Mouse (Mus musculus) myocyte (in vitro differentiated cells): ENCODE measurements at regions not wholly inside any gene's neighbourhood (a gene's known extent, or its start where the extent isn't known, plus 50 kb on each side); places are given as distances from the start of the nearest gene placed in this dataset.

Experiments
- H3K27me3 ChIP-seq: one replicate; pipeline ENCODE4 v1.6.1; 2011; ENCODE audit not compliant: control insufficient read depth, insufficient read depth, insufficient read length
- H3K36me3 ChIP-seq: one replicate; pipeline ENCODE4 v1.6.1; 2011; ENCODE audit not compliant: control insufficient read depth, insufficient read depth
- H3K4me2 ChIP-seq: one replicate; pipeline ENCODE4 v1.6.1; 2011; ENCODE audit warnings: low read depth, control low read depth
- H3K4me3 ChIP-seq: one replicate; pipeline ENCODE4 v1.5.1; 2011; ENCODE audit warnings: mild to moderate bottlenecking, control low read depth, moderate library complexity
- H3K79me2 ChIP-seq: one replicate; pipeline ENCODE4 v1.6.1; 2011; ENCODE audit not compliant: control insufficient read depth, insufficient read depth
- H3ac ChIP-seq: one replicate; pipeline ENCODE4 v1.6.1; 2011; ENCODE audit not compliant: control insufficient read depth, insufficient read length
- CEBPB ChIP-seq: IDR thresholded peaks from 2 replicates; pipeline ENCODE4 v1.6.1; 2011; ENCODE audit warnings: mild to moderate bottlenecking, moderate library complexity; ENCODE audit not compliant: poor library complexity, insufficient read depth, severe bottlenecking
- E2F4 ChIP-seq: IDR thresholded peaks from one replicate; pipeline ENCODE4 v1.6.1; 2011; ENCODE audit warnings: mild to moderate bottlenecking, control low read depth, moderate library complexity; ENCODE audit not compliant: insufficient read depth
- MAX ChIP-seq: IDR thresholded peaks from one replicate; pipeline ENCODE4 v1.6.1; 2011; ENCODE audit warnings: low read depth, mild to moderate bottlenecking, control low read depth
- MYOD1 ChIP-seq, 3 experiments: IDR thresholded peaks; one replicate each; pipeline ENCODE4 v1.6.1; 2011; ENCODE audit warnings: control low read depth in 2 of 3, low read depth in 2 of 3, mild to moderate bottlenecking in 2 of 3, moderate library complexity in 1 of 3; ENCODE audit not compliant: insufficient read length in 2 of 3, control insufficient read depth in 1 of 3
- MYOG ChIP-seq, 3 experiments: IDR thresholded peaks; one replicate each; pipeline ENCODE4 v1.6.1; 2011; ENCODE audit warnings: control low read depth in 2 of 3, low read depth in 2 of 3, mild to moderate bottlenecking in 2 of 3; ENCODE audit not compliant: insufficient read length in 2 of 3, control insufficient read depth in 1 of 3, insufficient read depth in 1 of 3
- POLR2A ChIP-seq: IDR thresholded peaks from one replicate; pipeline ENCODE4 v1.6.1; 2011; ENCODE audit warnings: low read depth, mild to moderate bottlenecking, control low read depth, moderate library complexity; ENCODE audit not compliant: insufficient read length
- POLR2AphosphoS2 ChIP-seq: IDR thresholded peaks from one replicate; pipeline ENCODE4 v1.6.1; 2011; ENCODE audit warnings: low read depth, control low read depth; ENCODE audit not compliant: insufficient read length
- REST ChIP-seq: IDR thresholded peaks from one replicate; pipeline ENCODE4 v1.6.1; 2011; ENCODE audit warnings: mild to moderate bottlenecking, control low read depth, moderate library complexity; ENCODE audit not compliant: insufficient read depth, insufficient read length
- SRF ChIP-seq: IDR thresholded peaks from one replicate; pipeline ENCODE4 v1.6.1; 2011; ENCODE audit warnings: low read depth; ENCODE audit not compliant: control insufficient read depth, insufficient read length
- TCF12 ChIP-seq: IDR thresholded peaks from one replicate; pipeline ENCODE4 v1.6.1; 2011; ENCODE audit warnings: mild to moderate bottlenecking, control low read depth; ENCODE audit not compliant: poor library complexity, insufficient read depth, severe bottlenecking
- TCF3 ChIP-seq: IDR thresholded peaks from one replicate; pipeline ENCODE4 v1.6.1; 2011; ENCODE audit warnings: low read depth, control low read depth; ENCODE audit not compliant: insufficient read length
- USF1 ChIP-seq: IDR thresholded peaks from one replicate; pipeline ENCODE4 v1.6.1; 2011; ENCODE audit warnings: low read depth, mild to moderate bottlenecking, control low read depth, moderate library complexity

DNA sequence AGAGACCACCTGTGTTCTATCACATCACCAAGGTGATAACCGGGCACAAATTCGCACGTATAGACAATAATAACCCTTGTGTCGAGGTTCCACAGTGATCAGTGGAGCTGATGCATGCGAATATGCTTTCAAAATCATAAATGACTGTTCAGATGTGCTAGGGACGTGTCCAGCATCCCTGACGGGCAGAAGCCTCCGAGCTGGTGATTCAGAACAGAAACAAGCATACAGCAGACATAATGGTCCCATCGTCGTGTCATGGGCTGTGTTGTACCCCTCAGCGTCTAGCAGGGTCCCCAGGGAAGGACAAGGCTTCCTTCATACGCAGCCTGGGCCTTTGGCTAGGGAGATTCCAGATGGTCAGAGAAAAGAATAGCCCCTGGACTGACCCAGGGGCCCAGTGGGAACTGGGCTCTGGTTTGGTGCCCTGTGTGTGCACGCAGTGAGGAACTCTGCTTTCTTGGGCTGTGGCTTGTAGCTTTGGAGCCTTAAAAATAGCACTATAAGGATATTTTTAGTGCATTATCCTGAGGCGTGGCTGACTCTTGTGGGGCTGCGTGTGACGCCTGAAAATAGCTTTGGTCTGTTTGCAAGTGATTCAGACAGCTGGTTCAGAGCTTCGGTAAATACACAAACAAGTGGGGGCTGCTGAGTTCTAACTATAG lies 137.3 kb downstream of the Fam43a start:
- Histone ChIP-seq H3K27me3 (no peaks in the 10 kb centered on the region), H3ac (no peak overlapping the region), H3K4me3 (no peak overlapping the region), H3K4me2 (peak overlapping the region; percentile 56), H3K79me2 (no peaks in the 10 kb centered on the region), H3K36me3 (no peaks in the 10 kb centered on the region)
- TF ChIP-seq TCF12 (peak; percentile 41), POLR2A (no peak), CEBPB (no peak), MYOD1 (IDR thresholded peaks at IDR 0.05; ENCODE audit: control insufficient read depth in 1 of 3, insufficient read length in 2 of 3, low read depth in 2 of 3) (peak in 2 of 3 experiments; percentile 41 to 50), MAX (no peak), USF1 (no peak), MYOG (IDR thresholded peaks at IDR 0.05; ENCODE audit: control insufficient read depth in 1 of 3, insufficient read depth in 1 of 3, insufficient read length in 2 of 3, low read depth in 2 of 3) (peak in 2 of 3 experiments; percentile 43 to 66)

DNA sequence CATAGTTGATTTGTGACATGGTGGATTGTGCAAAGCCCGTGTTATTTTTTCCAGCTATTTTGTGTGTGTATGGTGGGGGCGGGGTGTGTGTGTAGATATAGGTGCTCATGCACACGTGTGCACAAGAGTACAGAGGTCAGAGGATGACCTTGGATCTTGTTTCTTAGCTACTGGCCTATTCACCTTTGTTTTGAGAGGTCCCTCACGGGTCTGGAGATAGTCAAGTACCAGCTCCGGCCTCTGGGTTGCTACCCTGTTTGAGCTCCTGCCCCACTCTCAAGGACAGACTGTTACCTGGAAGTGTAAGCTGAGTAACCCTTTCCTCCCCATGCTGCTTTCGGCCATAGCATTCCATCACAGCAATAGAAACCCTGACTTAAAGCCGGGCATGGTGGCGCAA lies 138.0 kb downstream of the Fam43a start:
- Histone ChIP-seq H3ac (no peak overlapping the region), H3K36me3 (no peaks in the 10 kb centered on the region), H3K4me3 (no peak overlapping the region), H3K79me2 (no peaks in the 10 kb centered on the region), H3K27me3 (no peaks in the 10 kb centered on the region), H3K4me2 (peak overlapping the region; percentile 46)
- TF ChIP-seq MYOD1 (IDR thresholded peaks at IDR 0.05; ENCODE audit: control insufficient read depth in 1 of 3, insufficient read length in 2 of 3, low read depth in 2 of 3), result no peak
- TF ChIP-seq MAX, result no peak
- no peak for TF ChIP-seq E2F4
- no peak for TF ChIP-seq SRF
- no peak for TF ChIP-seq TCF12
- no peak for TF ChIP-seq MYOG (IDR thresholded peaks at IDR 0.05; ENCODE audit: control insufficient read depth in 1 of 3, insufficient read depth in 1 of 3, insufficient read length in 2 of 3, low read depth in 2 of 3)
- no peak for TF ChIP-seq USF1
- no peak for TF ChIP-seq POLR2AphosphoS2
- no peak for TF ChIP-seq REST
- TF ChIP-seq TCF3, result no peak
- TF ChIP-seq POLR2A, result no peak
- TF ChIP-seq CEBPB, result no peak

DNA sequence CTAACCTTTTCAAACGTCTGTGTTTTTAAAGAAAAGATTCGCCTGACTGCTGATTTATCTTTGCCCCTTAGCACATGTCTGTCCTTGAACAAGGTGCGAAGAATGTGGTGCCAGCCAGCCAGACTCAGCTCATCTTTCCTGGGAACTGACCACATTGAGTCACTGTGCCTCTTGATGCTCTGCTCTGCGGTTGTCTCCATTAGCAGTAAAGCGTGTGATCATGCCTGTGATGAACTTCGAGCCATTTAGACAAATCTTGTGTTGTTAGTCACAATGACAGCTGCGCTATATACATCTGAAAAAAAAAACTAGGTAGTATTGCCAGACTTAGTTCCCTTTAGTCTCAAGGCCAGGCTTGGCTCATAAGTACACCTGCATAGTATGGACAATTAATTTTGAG lies 140.1 kb downstream of the Fam43a start:
- no peak overlapping the region for H3ac ChIP-seq
- H3K79me2 ChIP-seq, result no peaks in the 10 kb centered on the region
- no peaks in the 10 kb centered on the region for H3K36me3 ChIP-seq
- no peaks in the 10 kb centered on the region for H3K27me3 ChIP-seq
- H3K4me2 ChIP-seq, result no peak overlapping the region
- no peak overlapping the region for H3K4me3 ChIP-seq
- TF ChIP-seq TCF3 (no peak), MYOG (IDR thresholded peaks at IDR 0.05; ENCODE audit: control insufficient read depth in 1 of 3, insufficient read depth in 1 of 3, insufficient read length in 2 of 3, low read depth in 2 of 3) (peak in 2 of 3 experiments; percentile 68 to 69), TCF12 (no peak), MYOD1 (IDR thresholded peaks at IDR 0.05; ENCODE audit: control insufficient read depth in 1 of 3, insufficient read length in 2 of 3, low read depth in 2 of 3) (peak; percentile 2 to 65 (median 47))

DNA sequence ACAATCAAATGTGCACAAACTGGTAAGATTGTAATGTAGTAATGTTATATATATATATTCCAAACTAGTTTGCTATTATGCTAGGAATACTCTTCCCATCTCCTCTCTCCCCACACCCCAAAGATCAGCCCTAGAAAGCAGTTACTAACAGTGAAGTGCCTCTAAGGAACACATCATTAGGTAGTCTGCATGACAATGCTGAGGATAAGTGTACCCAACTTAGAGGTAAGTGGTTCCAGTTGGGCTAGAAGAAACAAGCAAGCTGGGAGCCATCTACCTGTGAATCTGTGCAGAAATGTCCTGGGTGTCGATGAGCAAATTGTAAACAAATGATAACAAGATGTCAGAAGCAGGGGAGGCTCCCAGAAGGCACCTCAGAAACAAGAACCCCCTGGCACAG lies 141.7 kb downstream of the Fam43a start:
- Histone ChIP-seq H3K36me3 (no peaks in the 10 kb centered on the region), H3K27me3 (no peaks in the 10 kb centered on the region), H3ac (no peak overlapping the region), H3K4me3 (no peak overlapping the region), H3K4me2 (no peak overlapping the region), H3K79me2 (no peaks in the 10 kb centered on the region)
- TF ChIP-seq POLR2A, result no peak
- TF ChIP-seq CEBPB, result no peak
- no peak for TF ChIP-seq POLR2AphosphoS2
- TF ChIP-seq SRF, result no peak
- TF ChIP-seq TCF12, result no peak
- TF ChIP-seq REST, result no peak
- no peak for TF ChIP-seq TCF3
- no peak for TF ChIP-seq MYOG (IDR thresholded peaks at IDR 0.05; ENCODE audit: control insufficient read depth in 1 of 3, insufficient read depth in 1 of 3, insufficient read length in 2 of 3, low read depth in 2 of 3)
- no peak for TF ChIP-seq MAX
- TF ChIP-seq E2F4, result no peak
- no peak for TF ChIP-seq MYOD1 (IDR thresholded peaks at IDR 0.05; ENCODE audit: control insufficient read depth in 1 of 3, insufficient read length in 2 of 3, low read depth in 2 of 3)
- no peak for TF ChIP-seq USF1

DNA sequence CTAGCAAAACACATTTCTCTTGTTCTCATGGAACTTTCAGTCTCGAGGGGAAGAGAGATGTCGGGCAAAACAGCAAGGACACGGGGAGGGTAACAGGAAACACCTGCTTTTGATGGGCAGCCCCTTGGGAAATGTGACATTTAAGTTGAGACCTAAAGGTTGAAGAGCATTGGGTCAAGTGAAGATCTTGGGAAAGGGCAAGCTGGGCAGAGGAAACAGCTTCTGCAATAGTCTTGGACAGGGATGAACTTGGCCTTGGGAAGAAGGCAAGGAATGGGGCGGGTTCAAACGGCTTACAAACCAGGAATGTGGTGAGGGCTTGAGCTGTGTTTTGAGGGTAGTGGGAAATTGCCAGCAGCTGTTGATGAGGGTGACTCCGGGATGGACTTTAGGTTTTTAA lies 143.0 kb downstream of the Fam43a start:
- Histone ChIP-seq H3K79me2 (no peaks in the 10 kb centered on the region), H3K4me2 (peak overlapping the region; percentile 12), H3K27me3 (peaks cover 8% of the 10 kb centered on the region), H3K4me3 (no peak overlapping the region), H3K36me3 (no peaks in the 10 kb centered on the region), H3ac (no peak overlapping the region)
- peak in 1 of 3 experiments; percentile 51 for TF ChIP-seq MYOG (IDR thresholded peaks at IDR 0.05; ENCODE audit: control insufficient read depth in 1 of 3, insufficient read depth in 1 of 3, insufficient read length in 2 of 3, low read depth in 2 of 3)
- peak in 1 of 3 experiments; percentile 22 for TF ChIP-seq MYOD1 (IDR thresholded peaks at IDR 0.05; ENCODE audit: control insufficient read depth in 1 of 3, insufficient read length in 2 of 3, low read depth in 2 of 3)
- TF ChIP-seq CEBPB, result no peak
- TF ChIP-seq REST, result no peak
